Mouse (Mus musculus) kidney, postnatal 4 days (tissue): ENCODE data around the gene Hsd17b14.

Experiments
- DNase-seq, 2 experiments: peaks; one replicate each; pipeline ENCODE4 v3.0.0; 2021; ENCODE audit warnings: mixed read lengths in 2 of 2

Gene Hsd17b14

GRCm38 (mm10) chr7:45567780-45568516 lies 13.3 kb downstream of the Hsd17b14 start:
- DNase-seq = peak; percentile 94 to 96

GRCm38 (mm10) chr7:45568601-45569473 lies 14.1 kb downstream of the Hsd17b14 start:
- no peak for DNase-seq

GRCm38 (mm10) chr7:45570103-45570741 lies 15.5 kb downstream of the Hsd17b14 start, which contains the start of gene Bcat2:
Gene Bcat2, plus strand, starts transcription at chr7:45570153.
- peak; percentile 81 to 87 for DNase-seq

- no peak for DNase-seq
These were observed 17.3 kb downstream of the Hsd17b14 start for GRCm38 (mm10) chr7:45571966-45572365.

- no peak for DNase-seq
These were observed 19.3 kb downstream of the Hsd17b14 start for GRCm38 (mm10) chr7:45573954-45574353.

GRCm38 (mm10) chr7:45574472-45575379 lies 20.0 kb downstream of the Hsd17b14 start:
- DNase-seq = peak; percentile 47 to 65

- DNase-seq = no peak
These were observed 31.2 kb downstream of the Hsd17b14 start for GRCm38 (mm10) chr7:45585923-45586322.

- DNase-seq = no peak
These were observed 33.2 kb downstream of the Hsd17b14 start for GRCm38 (mm10) chr7:45587631-45588592.

GRCm38 (mm10) chr7:45589173-45589572 lies 34.5 kb downstream of the Hsd17b14 start:
- DNase-seq = peak; percentile 95 to 96

GRCm38 (mm10) chr7:45589898-45590297 lies 35.2 kb downstream of the Hsd17b14 start:
- no peak for DNase-seq

GRCm38 (mm10) chr7:45590874-45591273 lies 36.2 kb downstream of the Hsd17b14 start:
- no peak for DNase-seq

GRCm38 (mm10) chr7:45591880-45592279 lies 37.2 kb downstream of the Hsd17b14 start:
- DNase-seq = no peak

GRCm38 (mm10) chr7:45593118-45593815 lies 38.6 kb downstream of the Hsd17b14 start:
- peak; percentile 82 to 84 for DNase-seq

GRCm38 (mm10) chr7:45595176-45595575 lies 40.5 kb downstream of the Hsd17b14 start:
- no peak for DNase-seq

- no peak for DNase-seq
These were observed 41.4 kb downstream of the Hsd17b14 start for GRCm38 (mm10) chr7:45596107-45596506.

GRCm38 (mm10) chr7:45597013-45597412 lies 42.3 kb downstream of the Hsd17b14 start:
- DNase-seq = no peak

- no peak for DNase-seq
These were observed 42.8 kb downstream of the Hsd17b14 start for GRCm38 (mm10) chr7:45597527-45597926.

- no peak for DNase-seq
These were observed 44.5 kb downstream of the Hsd17b14 start for GRCm38 (mm10) chr7:45598960-45599879.

GRCm38 (mm10) chr7:45605704-45606289 lies 51.1 kb downstream of the Hsd17b14 start:
- DNase-seq = no peak
